Mouse (Mus musculus): ENCODE measurements around the gene Atp6v0e2.
"Not testable (repeated sequence)": the region's sequence is repeated elsewhere in the genome, so short reads cannot be mapped to it uniquely, and the experiment has no call there.

Gene Atp6v0e2

GRCm38 (mm10) chr6:48537105-48537954, at the start of gene Atp6v0e2:
TSS of gene Atp6v0e2 (plus strand) at chr6:48537615.
- in situ Hi-C loops (cut with MboI, MseI) = loop anchor here (5.0 kb wide), 1 partner anchor 100 kb away; no protein-coding TSS in a partner anchor

- in situ Hi-C loops (cut with MboI, MseI) = no loop called here
Observed at GRCm38 (mm10) chr6:48487747-48488725, 49.4 kb upstream of the Atp6v0e2 start.

DNA sequence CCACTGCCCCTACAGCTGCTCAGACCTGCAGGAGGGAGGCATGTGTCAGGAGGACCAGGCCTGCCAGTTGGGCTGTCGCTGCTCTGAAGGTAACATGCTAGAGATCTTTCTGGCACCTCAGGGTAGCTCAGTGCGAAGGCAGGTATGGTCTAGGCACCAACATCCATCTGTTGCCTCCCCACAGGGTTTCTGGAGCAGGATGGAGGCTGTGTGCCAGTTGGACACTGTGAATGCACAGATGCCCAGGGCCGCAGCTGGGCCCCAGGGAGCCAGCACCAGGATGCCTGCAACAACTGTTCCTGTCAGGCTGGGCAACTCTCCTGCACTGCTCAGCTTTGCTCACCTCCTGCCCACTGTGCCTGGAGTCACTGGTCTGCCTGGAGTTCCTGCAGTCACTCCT, 47.7 kb upstream of the Atp6v0e2 start:
- in situ Hi-C loops (cut with MboI, MseI) = no loop called here

DNA sequence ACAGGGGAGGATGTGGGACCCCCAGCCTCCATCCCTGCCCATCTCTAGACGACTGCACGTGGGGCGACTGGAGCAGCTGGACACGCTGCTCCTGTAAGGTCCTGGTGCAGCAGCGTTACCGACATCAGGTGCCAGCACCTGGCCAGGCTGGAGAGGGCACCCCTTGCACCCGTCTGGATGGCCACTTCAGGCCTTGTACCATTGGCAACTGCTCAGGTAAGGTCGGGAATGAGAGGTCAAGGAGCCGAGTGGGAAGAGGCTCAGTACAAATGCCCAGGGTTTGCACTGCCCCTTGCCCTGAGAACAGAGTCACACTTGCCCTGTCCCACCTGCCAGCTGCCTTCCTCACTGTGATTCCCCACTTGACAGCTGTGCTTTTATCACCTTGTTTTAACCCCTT, 46.1 kb upstream of the Atp6v0e2 start:
- in situ Hi-C loops (cut with MboI, MseI) = no loop called here

- in situ Hi-C loops (cut with MboI, MseI) = no loop called here
Observed at GRCm38 (mm10) chr6:48493136-48493730, 44.2 kb upstream of the Atp6v0e2 start.

- in situ Hi-C loops (cut with MboI, MseI) = no loop called here
Observed at GRCm38 (mm10) chr6:48497521-48497920, 39.9 kb upstream of the Atp6v0e2 start.

DNA sequence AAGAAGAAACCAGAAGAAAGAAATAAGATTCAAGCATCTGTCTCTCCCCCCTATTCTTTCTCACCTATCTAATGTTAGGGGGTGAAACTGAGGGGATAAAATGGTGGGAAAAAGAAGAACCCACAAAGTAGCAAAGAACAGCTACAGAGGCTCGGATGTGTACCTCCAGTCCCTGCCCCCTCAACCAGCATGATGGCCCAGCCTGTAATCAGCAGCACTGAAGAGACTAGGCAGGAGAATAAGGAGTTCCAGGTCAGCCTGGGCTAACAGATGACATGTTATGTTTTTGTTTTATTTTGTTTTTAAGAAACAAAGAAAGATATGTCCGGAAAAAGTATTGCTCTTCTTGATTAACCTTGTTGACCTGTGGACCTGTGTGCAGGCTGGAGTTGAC, 33.6 kb upstream of the Atp6v0e2 start:
- in situ Hi-C loops (cut with MboI, MseI) = no loop called here

- in situ Hi-C loops (cut with MboI, MseI) = no loop called here
Observed at GRCm38 (mm10) chr6:48504241-48504854, 33.1 kb upstream of the Atp6v0e2 start.

DNA sequence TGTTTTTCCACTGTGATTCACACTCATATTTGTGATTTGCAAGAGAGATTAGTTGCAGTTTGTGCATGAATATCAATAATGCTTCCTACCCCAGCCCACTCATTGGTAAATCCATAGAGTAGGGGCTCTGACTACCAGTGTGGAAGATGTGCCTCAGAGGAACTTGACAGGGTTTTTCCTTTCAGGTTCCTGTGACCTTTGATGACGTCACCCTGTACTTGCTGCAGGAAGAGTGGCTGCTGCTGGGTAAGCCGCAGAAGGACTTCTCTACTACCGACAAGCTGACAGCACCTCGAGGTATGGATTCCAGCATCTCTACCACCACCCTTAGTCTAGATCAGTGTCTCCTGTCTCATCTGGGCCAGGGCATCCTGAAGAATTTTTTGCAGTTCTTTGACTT, 29.3 kb upstream of the Atp6v0e2 start:
- in situ Hi-C loops (cut with MboI, MseI) = no loop called here

DNA sequence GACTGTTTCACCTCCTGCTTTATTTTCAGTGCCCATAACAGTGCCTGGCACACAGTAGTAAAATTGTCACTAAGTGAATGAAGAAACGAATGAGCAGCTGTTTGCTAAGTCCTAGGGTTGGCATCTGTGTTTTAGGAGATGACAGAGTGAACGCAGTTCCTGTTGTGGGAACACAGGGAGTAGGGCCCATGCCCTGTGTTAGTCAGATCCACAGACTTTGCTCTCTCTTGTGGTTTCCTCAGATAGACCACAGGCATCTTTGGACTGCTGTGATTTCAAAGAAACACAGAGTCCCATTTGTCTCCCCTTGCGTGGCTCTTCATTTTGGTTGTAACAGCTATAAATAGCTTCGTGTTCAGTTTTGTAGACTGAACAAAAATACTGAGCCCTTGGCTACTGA, 27.0 kb upstream of the Atp6v0e2 start:
- in situ Hi-C loops (cut with MboI, MseI) = no loop called here

DNA sequence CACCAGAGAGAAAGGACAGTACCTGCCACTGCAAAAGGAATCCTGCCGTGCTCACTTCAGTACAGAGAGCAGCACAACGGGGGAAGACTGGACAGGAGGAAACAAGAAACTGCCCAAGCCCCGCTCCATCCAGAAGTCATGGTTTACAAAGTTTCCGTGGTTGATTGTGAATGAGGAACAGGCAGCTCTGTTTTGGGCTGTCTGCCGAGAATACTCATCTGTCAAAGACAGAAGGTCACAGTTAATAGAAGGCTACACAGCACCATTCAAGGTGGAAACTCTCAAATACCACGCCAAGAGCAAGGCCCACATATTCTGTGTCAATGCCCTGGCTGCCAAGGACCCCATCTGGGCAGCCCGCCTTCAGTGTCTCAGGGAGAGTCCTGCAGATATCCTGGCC, 25.6 kb upstream of the Atp6v0e2 start:
- in situ Hi-C loops (cut with MboI, MseI) = no loop called here

DNA sequence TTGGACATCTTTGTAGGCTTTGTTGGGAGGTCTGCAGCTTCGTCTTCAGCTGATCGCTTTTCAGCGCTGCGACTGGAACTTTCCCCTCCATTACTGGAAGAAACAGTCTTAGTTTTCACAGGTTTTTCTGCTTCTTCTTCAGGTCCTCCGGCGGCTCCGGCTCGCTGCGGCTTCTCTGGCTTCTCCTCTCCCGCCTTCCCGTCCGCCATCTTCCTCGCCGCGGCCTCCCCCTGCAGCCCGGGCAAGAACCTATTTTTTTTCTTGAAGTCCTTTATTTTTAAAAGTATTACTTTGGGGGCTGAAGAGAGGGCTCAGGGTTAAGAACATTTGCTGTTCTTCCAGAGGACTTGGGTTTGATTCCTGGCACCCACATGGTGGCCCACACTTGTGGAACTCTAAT, 12.5 kb upstream of the Atp6v0e2 start:
- in situ Hi-C loops (cut with MboI, MseI) = not testable (repeated sequence)

- in situ Hi-C loops (cut with MboI, MseI) = no loop called here
Observed at GRCm38 (mm10) chr6:48527901-48528300, 9.5 kb upstream of the Atp6v0e2 start.

GRCm38 (mm10) chr6:48529261-48529660, 8.2 kb upstream of the Atp6v0e2 start:
- in situ Hi-C loops (cut with MboI, MseI) = no loop called here

DNA sequence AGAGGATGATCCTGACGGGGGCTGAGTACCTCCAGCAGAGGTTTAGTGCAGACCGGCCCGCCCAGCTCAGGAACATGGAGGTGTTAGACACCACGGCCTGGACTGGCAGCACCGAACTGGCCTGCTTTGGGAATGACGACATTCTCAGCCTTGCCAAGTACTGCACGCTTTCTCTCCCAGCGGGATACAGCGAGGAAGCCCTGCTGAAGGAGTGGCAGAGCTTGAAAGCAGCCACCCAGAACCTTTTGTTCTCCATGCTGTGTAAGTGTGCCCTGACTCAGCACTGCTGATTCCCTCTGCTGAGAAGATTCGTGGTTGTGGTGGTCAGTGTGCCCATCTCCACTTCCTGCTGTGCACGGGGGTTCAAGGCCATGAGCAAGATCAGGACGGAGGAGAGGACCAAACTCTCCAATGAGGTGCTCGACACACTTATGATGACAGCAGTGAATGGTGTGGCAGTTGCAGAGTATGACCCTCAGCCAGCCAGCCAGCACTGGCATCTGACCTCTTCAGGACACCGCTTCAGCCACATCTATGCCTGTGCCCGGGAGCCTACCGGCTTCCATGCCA, 7.5 kb upstream of the Atp6v0e2 start:
- in situ Hi-C loops (cut with MboI, MseI) = no loop called here

DNA sequence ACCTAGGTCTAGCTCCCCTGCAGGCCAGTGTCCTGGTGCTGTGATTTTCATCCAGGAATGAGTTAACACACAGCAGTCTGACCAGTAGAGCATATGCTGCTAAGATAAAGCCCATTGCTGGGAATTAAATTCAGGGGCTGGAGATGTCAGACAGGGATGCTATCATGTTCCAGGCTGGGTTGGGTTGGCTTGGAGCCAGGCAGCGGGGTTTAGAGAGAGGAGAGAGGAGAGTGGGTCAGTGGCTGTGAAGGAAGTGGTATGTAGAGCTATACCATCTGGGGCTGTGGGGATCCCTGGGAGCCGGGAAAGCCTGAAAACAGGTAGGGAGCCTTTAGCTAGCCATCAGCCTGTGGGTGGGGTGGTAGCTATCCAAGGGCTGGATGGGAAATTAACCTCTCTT, 6.6 kb upstream of the Atp6v0e2 start:
- in situ Hi-C loops (cut with MboI, MseI) = no loop called here

DNA sequence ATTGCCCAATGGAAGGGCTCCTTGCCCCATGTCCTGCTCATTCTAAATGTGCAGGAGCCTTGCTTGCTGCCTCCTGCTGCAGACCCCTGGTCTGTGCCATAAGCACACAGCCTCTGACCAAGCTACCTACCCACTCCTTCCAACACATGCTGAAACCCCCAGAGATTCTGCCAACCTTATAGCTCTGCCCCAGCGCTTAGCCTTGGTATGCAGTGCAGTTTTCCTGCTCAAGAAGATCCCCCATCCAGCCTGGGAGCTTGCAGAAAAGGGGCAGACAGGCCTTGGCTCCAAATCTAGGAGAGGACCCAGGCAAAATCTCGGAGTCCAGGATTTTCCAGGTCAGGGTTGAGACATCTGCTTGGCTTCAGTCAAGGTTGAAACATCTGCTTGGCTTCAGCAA, 3.9 kb upstream of the Atp6v0e2 start:
- in situ Hi-C loops (cut with MboI, MseI) = no loop called here

GRCm38 (mm10) chr6:48534913-48535312, 2.5 kb upstream of the Atp6v0e2 start:
- in situ Hi-C loops (cut with MboI, MseI) = loop anchor here (5.0 kb wide), 1 partner anchor 102 kb away; no protein-coding TSS in a partner anchor

DNA sequence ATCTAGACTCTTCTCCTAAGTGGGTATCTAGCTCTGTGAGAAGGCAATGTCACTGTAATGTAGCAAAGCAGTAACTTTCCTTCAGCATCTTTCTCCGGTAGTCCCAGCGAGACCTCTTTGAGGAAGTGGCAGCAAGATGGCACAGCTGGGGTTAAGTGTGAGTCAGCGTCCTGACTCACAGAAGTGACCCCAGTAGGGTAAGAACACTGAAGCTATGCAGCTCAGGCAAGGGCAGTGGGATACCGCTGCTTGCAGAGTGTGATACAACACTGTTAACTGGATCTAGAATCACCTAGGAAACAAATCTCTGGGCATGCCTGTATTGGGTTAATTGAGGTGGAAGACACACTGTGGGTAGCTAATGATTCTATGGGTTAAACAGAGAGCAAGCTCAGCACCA, 1.3 kb upstream of the Atp6v0e2 start:
- in situ Hi-C loops (cut with MboI, MseI) = loop anchor here (5.0 kb wide), 1 partner anchor 101 kb away; no protein-coding TSS in a partner anchor

DNA sequence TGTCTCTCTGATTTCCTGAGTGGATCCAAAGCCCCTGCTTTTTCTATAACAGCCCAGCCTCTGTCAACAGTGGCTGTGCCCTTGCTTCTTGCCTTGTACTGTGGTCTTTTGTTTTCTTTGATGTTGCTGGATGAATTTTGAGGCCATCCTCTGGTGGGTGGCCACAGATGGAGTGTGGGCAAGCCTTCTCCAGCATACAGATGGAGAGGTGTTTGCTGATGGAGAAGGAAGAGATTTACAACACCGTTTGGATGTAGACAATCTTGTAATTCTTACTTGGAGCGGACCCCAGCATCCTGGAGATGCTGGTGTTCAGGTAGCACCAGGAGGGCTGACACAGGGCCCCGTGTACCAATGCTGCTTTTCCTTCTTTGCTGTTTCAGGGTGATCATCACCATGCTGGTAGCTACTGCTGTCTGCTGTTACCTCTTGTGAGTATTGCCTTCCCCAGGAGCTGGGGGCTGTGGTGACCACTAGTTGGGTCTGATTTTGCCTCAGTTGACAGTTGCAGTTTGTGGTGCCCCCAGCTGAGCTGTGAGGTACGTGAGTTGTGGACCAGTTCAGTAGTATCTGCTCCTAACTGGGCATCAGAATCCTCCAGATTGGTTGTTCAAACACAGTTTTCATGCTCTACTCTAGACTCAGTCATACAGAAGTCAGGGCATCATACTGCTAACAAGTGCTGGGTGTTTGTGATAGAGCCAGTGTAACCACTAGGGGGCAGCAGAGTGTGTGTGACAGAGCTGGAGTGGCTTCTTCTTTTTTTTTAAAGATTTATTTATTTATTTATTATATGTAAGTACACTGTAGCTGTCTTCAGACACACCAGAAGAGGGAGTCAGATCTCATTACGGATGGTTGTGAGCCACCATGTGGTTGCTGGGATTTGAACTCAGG, 1.7 kb downstream of the Atp6v0e2 start:
- in situ Hi-C loops (cut with MboI, MseI) = loop anchor here (5.0 kb wide), 1 partner anchor 98 kb away; no protein-coding TSS in a partner anchor

Measured in regulatory T cell (primary cell).